In the genomic region with DNA sequence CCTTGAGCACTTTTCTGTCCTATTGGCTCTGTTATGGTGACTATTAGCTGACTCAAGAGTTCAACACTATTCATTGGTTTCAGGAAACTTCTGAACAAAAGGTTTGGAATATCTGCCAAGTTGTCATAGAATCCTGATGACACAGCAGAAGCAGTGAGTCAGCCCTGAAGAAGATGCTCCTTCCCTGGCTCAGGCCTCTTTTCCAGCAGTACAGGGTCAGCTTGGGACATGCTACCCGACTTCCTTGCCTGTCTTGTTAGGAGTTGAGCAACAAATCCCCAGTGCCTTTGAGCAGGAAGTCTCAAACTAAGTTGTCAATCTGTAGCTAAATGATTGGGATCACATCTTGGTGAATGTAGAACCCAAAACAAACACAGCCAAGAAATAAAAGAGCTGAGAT, we compare ENCODE assay signal across 14 mouse cellular contexts. TPM values are rescaled to one million over a fixed set of nuclear protein-coding genes. Genes with fewer than 3 reads are reported as not detected.
DNase-seq lines count a peak whose midpoint lies in the region; ATAC-seq and TF ChIP-seq lines count a peak whose summit lies in the region.
"Had no signal": no experiment of that assay in that cellular context is flagged by ENCODE, and none has a peak within 500 bp of the region (broad histone marks: within the 10 kb centered on the region; RNA-seq: fewer than 3 reads in every experiment).

No protein-coding gene starts in this region.

- H3K9me3 ChIP-seq in liver, postnatal 0 days (ENCODE audit: low read length): no peaks in the 10 kb centered on the region
- H3K9me3 ChIP-seq in hindbrain, embryonic 16.5 days (ENCODE audit: control insufficient read depth, low read length): no peaks in the 10 kb centered on the region
- H3K9me3 ChIP-seq: liver, embryonic 13.5 days had no signal

- TF ChIP-seq POLR2A in liver, adult 2 months (IDR thresholded peaks at IDR 0.05; ENCODE audit: extremely low read depth, insufficient read depth, low read length): no peak

- no peak overlapping the region for H3K4me3 ChIP-seq in gastrocnemius, adult 2 months
- H3K4me3 ChIP-seq in liver, adult 2 months (ENCODE audit: insufficient read depth, low read depth, low read length): no peak overlapping the region
- no peak overlapping the region for H3K4me3 ChIP-seq in liver, postnatal 0 days (ENCODE audit: low read depth, low read length)
- H3K4me3 ChIP-seq in hindbrain, embryonic 16.5 days (ENCODE audit: low read length): no peak overlapping the region
- H3K4me3 ChIP-seq: erythroblast, embryonic 14.5 days; liver, embryonic 13.5 days had no signal

- no peak overlapping the region for H3K4me2 ChIP-seq in liver, postnatal 0 days (ENCODE audit: low read depth, low read length)
- H3K4me2 ChIP-seq in hindbrain, embryonic 16.5 days (ENCODE audit: low read length): no peak overlapping the region
- H3K4me2 ChIP-seq: liver, embryonic 13.5 days had no signal

- intact Hi-C loops in gastrocnemius, adult 2 months (cut with DNase I): no loop called here

- ATAC-seq in liver, postnatal 0 days: no peak
- no peak for ATAC-seq in hindbrain, embryonic 16.5 days
- ATAC-seq: activated CD4-positive, CD25-positive, alpha-beta regulatory T cell, adult 4 months; CD4-positive, CD25-positive, alpha-beta regulatory T cell, adult 4 months had no signal

- no peaks in the 10 kb centered on the region for H3K79me2 ChIP-seq in liver, adult 2 months (ENCODE audit: control insufficient read depth, insufficient read depth, low read length)

- no peak overlapping the region for H3K27ac ChIP-seq in gastrocnemius, adult 2 months
- H3K27ac ChIP-seq in liver, adult 2 months (replicated peaks; ENCODE audit: insufficient read depth, low read depth, low read length): no peak overlapping the region
- H3K27ac ChIP-seq in liver, postnatal 0 days (ENCODE audit: low read depth): no peak overlapping the region
- H3K27ac ChIP-seq in hindbrain, embryonic 16.5 days (ENCODE audit: low read depth, low read length): no peak overlapping the region
- H3K27ac ChIP-seq: liver, embryonic 13.5 days had no signal

- no peak for TF ChIP-seq CTCF in gastrocnemius, adult 2 months (IDR thresholded peaks at IDR 0.05)
- TF ChIP-seq CTCF in liver, adult 2 months (IDR thresholded peaks at IDR 0.05; ENCODE audit: low read depth, low read length): no peak
- TF ChIP-seq CTCF in liver, postnatal 0 days (IDR thresholded peaks at IDR 0.05; ENCODE audit: low read depth): no peak

- no peaks in the 10 kb centered on the region for H3K4me1 ChIP-seq in liver, adult 2 months (ENCODE audit: control insufficient read depth, insufficient read depth, low read length)
- H3K4me1 ChIP-seq in liver, postnatal 0 days (ENCODE audit: insufficient read depth): no peaks in the 10 kb centered on the region
- no peaks in the 10 kb centered on the region for H3K4me1 ChIP-seq in hindbrain, embryonic 16.5 days (ENCODE audit: control insufficient read depth, insufficient read depth, low read depth, low read length)
- H3K4me1 ChIP-seq: liver, embryonic 13.5 days had no signal

- no peak for TF ChIP-seq EP300 in liver, postnatal 0 days (IDR thresholded peaks at IDR 0.05; ENCODE audit: low read depth)

- no peaks in the 10 kb centered on the region for H3K36me3 ChIP-seq in liver, adult 2 months (ENCODE audit: control insufficient read depth, insufficient read depth, low read length)
- no peaks in the 10 kb centered on the region for H3K36me3 ChIP-seq in liver, postnatal 0 days (replicated peaks; ENCODE audit: insufficient read depth, low read length)
- no peaks in the 10 kb centered on the region for H3K36me3 ChIP-seq in hindbrain, embryonic 16.5 days (ENCODE audit: control insufficient read depth, insufficient read depth, low read length)
- H3K36me3 ChIP-seq: liver, embryonic 13.5 days had no signal

- H3K27me3 ChIP-seq in liver, adult 2 months (ENCODE audit: control insufficient read depth, insufficient read depth, low read length): no peaks in the 10 kb centered on the region
- H3K27me3 ChIP-seq in liver, postnatal 0 days (ENCODE audit: insufficient read depth, low read length): no peaks in the 10 kb centered on the region
- no peaks in the 10 kb centered on the region for H3K27me3 ChIP-seq in hindbrain, embryonic 16.5 days (replicated peaks; ENCODE audit: control insufficient read depth, insufficient read depth, low read length)
- H3K27me3 ChIP-seq: liver, embryonic 13.5 days had no signal

- H3K9ac ChIP-seq in liver, adult 2 months (ENCODE audit: low read depth, low read length): no peak overlapping the region
- no peak overlapping the region for H3K9ac ChIP-seq in liver, postnatal 0 days (replicated peaks)
- no peak overlapping the region for H3K9ac ChIP-seq in hindbrain, embryonic 16.5 days (ENCODE audit: low read depth, low read length)
- H3K9ac ChIP-seq: liver, embryonic 13.5 days had no signal

- peak; percentile 41 for DNase-seq in gastrocnemius, adult 2 months
- DNase-seq in gastrocnemius, postnatal 10 days: no peak
- peak; percentile 10 for DNase-seq in liver, adult 2 months (ENCODE audit: extremely low read depth, low read depth, low spot score)
- no peak for DNase-seq in liver, postnatal 0 days
- DNase-seq in brain, adult 2 months (ENCODE audit: low read depth, low spot score): peak; percentile 56
- DNase-seq in testis, postnatal 14 days (ENCODE audit: low spot score): no peak
- DNase-seq in cerebellum, postnatal 10 days: no peak
- DNase-seq: liver, embryonic 13.5 days; lung, postnatal 10 days; right cerebral cortex, adult 18-20 months had no signal

- 44% methylated on average over 1 of the region's 1 CpGs for WGBS in liver, adult 2 months
- WGBS in liver, postnatal 0 days (ENCODE audit: insufficient replicate concordance): 42% methylated on average over 1 of the region's 1 CpGs
- WGBS in hindbrain, embryonic 16.5 days: 69% methylated on average over 1 of the region's 1 CpGs

RNA-seq across cellular contexts. Expression of a gene that starts 56.6 kb away (rescaled TPM):
- total RNA-seq in gastrocnemius, adult 2 months (2021): 1 to 10 TPM; 5.4 to 5.9 TPM
- total RNA-seq in gastrocnemius, postnatal 10 days (2021): 1 to 10 TPM; 5.0 to 5.1 TPM
- total RNA-seq in liver, adult 2 months (2014; rRNA removed): 3.5 and 4.4 TPM in 2 replicates
- polyA plus RNA-seq in liver, adult 2 months (2012; rRNA removed): 2.9 and 3.2 TPM in 2 replicates
- polyA plus RNA-seq in liver, postnatal 0 days (2015; fragmentation: Nextera tagmentation; extraction: Ambion mirVana): 2.7 and 3.1 TPM in 2 replicates
- 2.3 and 2.7 TPM in 2 replicates for polyA plus RNA-seq in hindbrain, embryonic 16.5 days (2015; fragmentation: Nextera tagmentation; extraction: Ambion mirVana)

Comparison
In these comparisons a context has a peak if more than half of its experiments do, and no peak if none do; other contexts are left out.
1. DNase-seq: peak in gastrocnemius, adult 2 months (single experiment), liver, adult 2 months (single experiment) and brain, adult 2 months (single experiment); none in gastrocnemius, postnatal 10 days (single experiment), liver, postnatal 0 days (single experiment), testis, postnatal 14 days (single experiment) and cerebellum, postnatal 10 days (0 of 2).